In genomic region chr2:113997484-113997883, GRCm38 (mm10) we compare ENCODE assay signal across 20 mouse cellular contexts. TPM values are rescaled to one million over a fixed set of nuclear protein-coding genes. Genes with fewer than 3 reads are reported as not detected.
"Had no signal": no experiment of that assay in that cellular context is flagged by ENCODE, and none has a peak within 500 bp of the region (broad histone marks: within the 10 kb centered on the region; RNA-seq: fewer than 3 reads in every experiment).

No protein-coding gene starts in this region.

- H3K9ac ChIP-seq: limb, embryonic 13.5 days; liver, embryonic 14.5 days; midbrain, embryonic 12.5 days; neural tube, embryonic 15.5 days had no signal

- H3K27ac ChIP-seq: kidney, postnatal 0 days; limb, embryonic 13.5 days; liver, embryonic 14.5 days; midbrain, embryonic 12.5 days; neural tube, embryonic 15.5 days had no signal

- DNase-seq: kidney, adult 9 months; kidney, postnatal 36 days; left cerebral cortex, postnatal 4 days; lung, adult 18-20 months; right cerebral cortex, adult 18-20 months; thymus, postnatal 36 days had no signal

- H3K4me3 ChIP-seq: limb, embryonic 13.5 days; midbrain, embryonic 12.5 days; myocyte; neural tube, embryonic 15.5 days had no signal

- H3K9me3 ChIP-seq: limb, embryonic 13.5 days; midbrain, embryonic 12.5 days; neural tube, embryonic 15.5 days had no signal

- H3K4me2 ChIP-seq: limb, embryonic 13.5 days; midbrain, embryonic 12.5 days; neural tube, embryonic 15.5 days had no signal

- H3K27me3 ChIP-seq: limb, embryonic 13.5 days; midbrain, embryonic 12.5 days; neural tube, embryonic 15.5 days had no signal

- H3K4me1 ChIP-seq: limb, embryonic 13.5 days; midbrain, embryonic 12.5 days; neural tube, embryonic 15.5 days had no signal

- H3K36me3 ChIP-seq: limb, embryonic 13.5 days; midbrain, embryonic 12.5 days; neural tube, embryonic 15.5 days had no signal

RNA-seq across cellular contexts. Expression of gene Gjd2, which starts 15.9 kb away (rescaled TPM):
- total RNA-seq: liver, adult 2 months; megakaryocyte-erythroid progenitor cell, adult 5-6 weeks had no signal
- polyA plus RNA-seq: liver, adult 2 months; liver, embryonic 14.5 days; myocyte; small intestine, adult 2 months; thymus, postnatal 0 days had no signal

RNA-seq across cellular contexts. Expression of gene Actc1, which starts 55.9 kb away (rescaled TPM):
- total RNA-seq: layer of hippocampus, adult 18-20 months; layer of hippocampus, postnatal 14 days; left cerebral cortex, adult 18-20 months; left cerebral cortex, postnatal 10 days; left cerebral cortex, postnatal 4 days; megakaryocyte-erythroid progenitor cell, adult 5-6 weeks had no signal
